Mouse (Mus musculus) MEL (cell line): ENCODE measurements at regions not wholly inside any gene's neighbourhood (a gene's known extent, or its start where the extent isn't known, plus 50 kb on each side); places are given as distances from the start of the nearest gene placed in this dataset.

ENCODE experiments used
- DNase-seq: peaks from one replicate; pipeline ENCODE4 v3.0.0; 2011; ENCODE audit warnings: low read depth, low spot score
- H3K27ac ChIP-seq: 2 replicates; pipeline ENCODE4 v1.5.1; 2012; ENCODE audit warnings: low read depth, mild to moderate bottlenecking, control low read depth, low read length, moderate library complexity; ENCODE audit not compliant: control insufficient read depth
- H3K27me3 ChIP-seq, 2 experiments: fragments of 150-350 bp in 1 of 2; sonication (generic) in 1 of 2; 2 replicates each; pipeline ENCODE4 v1.6.1; 2012; ENCODE audit warnings: low read length in 2 of 2, mild to moderate bottlenecking in 2 of 2, improper control_type of control experiment in 1 of 2, moderate library complexity in 1 of 2; ENCODE audit not compliant: insufficient read depth in 2 of 2, control insufficient read depth in 1 of 2
- H3K36me3 ChIP-seq, 2 experiments: 2 replicates each; pipeline ENCODE4 v1.6.1; 2012 to 2014; ENCODE audit warnings: low read length in 2 of 2, improper control_type of control experiment in 1 of 2, inconsistent platforms in 1 of 2, mild to moderate bottlenecking in 1 of 2; ENCODE audit not compliant: insufficient read depth in 2 of 2, control insufficient read depth in 1 of 2
- H3K4me1 ChIP-seq, 2 experiments: fragments of 150-350 bp in 1 of 2; sonication (generic) in 1 of 2; 2 replicates each; pipeline ENCODE4 v1.6.1; 2012; ENCODE audit warnings: low read length in 2 of 2, improper control_type of control experiment in 1 of 2, mild to moderate bottlenecking in 1 of 2; ENCODE audit not compliant: insufficient read depth in 2 of 2, control insufficient read depth in 1 of 2
- H3K4me3 ChIP-seq, 2 experiments: fragments of 150-350 bp in 1 of 2; sonication (generic) in 1 of 2; 2 replicates each; pipeline ENCODE4 v1.5.1; 2012; ENCODE audit warnings: low read depth in 2 of 2, low read length in 2 of 2, mild to moderate bottlenecking in 2 of 2, moderate library complexity in 2 of 2, control low read depth in 1 of 2, improper control_type of control experiment in 1 of 2; ENCODE audit not compliant: control insufficient read depth in 1 of 2, insufficient read depth in 1 of 2
- H3K79me2 ChIP-seq: 2 replicates; pipeline ENCODE4 v1.6.1; 2012; ENCODE audit warnings: mild to moderate bottlenecking, low read length, moderate library complexity; ENCODE audit not compliant: control insufficient read depth, poor library complexity, insufficient read depth
- H3K9ac ChIP-seq: 2 replicates; pipeline ENCODE4 v1.6.1; 2012; ENCODE audit warnings: low read depth, mild to moderate bottlenecking, control low read depth, low read length, moderate library complexity; ENCODE audit not compliant: control insufficient read depth, poor library complexity, severe bottlenecking
- H3K9me3 ChIP-seq: fragments of 150-350 bp; sonication (generic); replicated peaks from 2 replicates; pipeline ENCODE4 v1.6.1; 2012; ENCODE audit warnings: mild to moderate bottlenecking, low read length, improper control_type of control experiment, moderate library complexity; ENCODE audit not compliant: insufficient read depth
- CHD1 ChIP-seq: IDR thresholded peaks from 2 replicates; pipeline ENCODE4 v1.6.1; 2012; ENCODE audit warnings: low read depth, mild to moderate bottlenecking, inconsistent platforms, low read length, improper control_type of control experiment
- CHD2 ChIP-seq: IDR thresholded peaks from 2 replicates; pipeline ENCODE4 v1.6.1; 2011; ENCODE audit warnings: low read length, improper control_type of control experiment
- E2F4 ChIP-seq: IDR thresholded peaks from 2 replicates; pipeline ENCODE4 v1.6.1; 2011; ENCODE audit warnings: low read depth, low read length, improper control_type of control experiment, borderline replicate concordance
- ELF1 ChIP-seq: IDR thresholded peaks from 2 replicates; pipeline ENCODE4 v1.6.1; 2014; ENCODE audit warnings: low read depth, mild to moderate bottlenecking, inconsistent platforms, low read length, improper control_type of control experiment, moderate library complexity
- JUND ChIP-seq: IDR thresholded peaks from 2 replicates; pipeline ENCODE4 v1.6.1; 2011; ENCODE audit warnings: low read depth, mild to moderate bottlenecking, improper control_type of control experiment, low read length
- NELFE ChIP-seq: IDR thresholded peaks from 2 replicates; pipeline ENCODE4 v1.6.1; 2011; ENCODE audit warnings: low read depth, low read length, improper control_type of control experiment
- NRF1 ChIP-seq: IDR thresholded peaks from 2 replicates; pipeline ENCODE4 v1.6.1; 2014; ENCODE audit warnings: low read depth, mild to moderate bottlenecking, inconsistent platforms, low read length, improper control_type of control experiment, moderate library complexity; ENCODE audit not compliant: poor library complexity, insufficient read depth, severe bottlenecking
- POLR2AphosphoS5 ChIP-seq: IDR thresholded peaks from 2 replicates; pipeline ENCODE4 v1.6.1; 2012; ENCODE audit warnings: low read depth, borderline replicate concordance, mild to moderate bottlenecking, inconsistent platforms, low read length, moderate library complexity, mixed read lengths
- RAD21 ChIP-seq: IDR thresholded peaks from 2 replicates; pipeline ENCODE4 v1.6.1; 2011; ENCODE audit warnings: mild to moderate bottlenecking, low read depth, low read length, improper control_type of control experiment
- TBP ChIP-seq: IDR thresholded peaks from 2 replicates; pipeline ENCODE4 v1.8.0; 2011; ENCODE audit warnings: low read depth, low read length, improper control_type of control experiment
- TCF12 ChIP-seq: IDR thresholded peaks from 2 replicates; pipeline ENCODE4 v1.6.1; 2014; ENCODE audit warnings: low read depth, mild to moderate bottlenecking, inconsistent platforms, low read length, improper control_type of control experiment, moderate library complexity
- UBTF ChIP-seq: IDR thresholded peaks from 2 replicates; pipeline ENCODE4 v1.6.1; 2012; ENCODE audit warnings: low read depth, mild to moderate bottlenecking, inconsistent platforms, low read length, improper control_type of control experiment, moderate library complexity, borderline replicate concordance; ENCODE audit not compliant: insufficient read depth
- ZC3H11A ChIP-seq: IDR thresholded peaks from 2 replicates; pipeline ENCODE4 v1.6.1; 2012; ENCODE audit warnings: low read depth, mild to moderate bottlenecking, inconsistent platforms, low read length, improper control_type of control experiment
- ZNF384 ChIP-seq: IDR thresholded peaks from 2 replicates; pipeline ENCODE4 v1.6.1; 2012; ENCODE audit warnings: low read depth, mild to moderate bottlenecking, inconsistent platforms, low read length, improper control_type of control experiment

GRCm38 (mm10) chr8:26309764-26310163 lies 190.4 kb downstream of the Gm45692 start:
- H3K9ac ChIP-seq = no peak overlapping the region
- no peaks in the 10 kb centered on the region for H3K79me2 ChIP-seq
- H3K36me3 ChIP-seq = no peaks in the 10 kb centered on the region
- H3K4me1 ChIP-seq = no peaks in the 10 kb centered on the region
- H3K27ac ChIP-seq = no peak overlapping the region
- H3K9me3 ChIP-seq = no peaks in the 10 kb centered on the region
- H3K27me3 ChIP-seq = no peaks in the 10 kb centered on the region
- DNase-seq = no peak
- no peak overlapping the region for H3K4me3 ChIP-seq
- no peak for TF ChIP-seq CHD1
- TF ChIP-seq POLR2AphosphoS5 = no peak
- no peak for TF ChIP-seq E2F4
- TF ChIP-seq UBTF = no peak
- TF ChIP-seq NRF1 = no peak
- TF ChIP-seq RAD21 = no peak
- no peak for TF ChIP-seq TCF12

- no peak overlapping the region for H3K4me3 ChIP-seq
- TF ChIP-seq UBTF (no peak), POLR2AphosphoS5 (no peak), JUND (no peak)
- no peaks in the 10 kb centered on the region for H3K4me1 ChIP-seq
- no peaks in the 10 kb centered on the region for H3K36me3 ChIP-seq
- no peak for DNase-seq
- H3K9me3 ChIP-seq = no peaks in the 10 kb centered on the region
- no peak overlapping the region for H3K27ac ChIP-seq
- no peaks in the 10 kb centered on the region for H3K79me2 ChIP-seq
- H3K27me3 ChIP-seq = no peaks in the 10 kb centered on the region
- no peak overlapping the region for H3K9ac ChIP-seq
Observed at GRCm38 (mm10) chr8:26323606-26324350, 204.4 kb downstream of the Gm45692 start.

- no peak overlapping the region for H3K9ac ChIP-seq
- no peaks in the 10 kb centered on the region for H3K9me3 ChIP-seq
- no peaks in the 10 kb centered on the region for H3K36me3 ChIP-seq
- DNase-seq = no peak
- H3K4me3 ChIP-seq = no peak overlapping the region
- TF ChIP-seq TBP (no peak), POLR2AphosphoS5 (no peak), NELFE (no peak), CHD2 (no peak), ZC3H11A (no peak), ELF1 (no peak), ZNF384 (no peak), E2F4 (no peak)
- no peak overlapping the region for H3K27ac ChIP-seq
- H3K27me3 ChIP-seq = no peaks in the 10 kb centered on the region
- H3K4me1 ChIP-seq = no peaks in the 10 kb centered on the region
- H3K79me2 ChIP-seq = no peaks in the 10 kb centered on the region
Observed at GRCm38 (mm10) chr8:26324606-26325005, 205.3 kb downstream of the Gm45692 start.
